Mouse (Mus musculus) frontal cortex, adult (tissue): Measurements from ENCODE around the gene Arhgap27.
"Not testable (repeated sequence)": the region's sequence is repeated elsewhere in the genome, so short reads cannot be mapped to it uniquely, and the experiment has no call there.

Experiments used
- ATAC-seq: cut with Nextera tagmentation; 2 replicates; pipeline ENCODE4 v1.9.2; 2017; ENCODE audit warnings: mild to moderate bottlenecking, moderate library complexity, mixed read lengths; ENCODE audit not compliant: low TSS enrichment

Gene Arhgap27

GRCm38 (mm10) chr11:103333719-103334398 lies 29.6 kb downstream of the Arhgap27 start:
- peak; percentile 38; the same call in 1 of the 2 replicates for ATAC-seq

GRCm38 (mm10) chr11:103332890-103333651 lies 30.4 kb downstream of the Arhgap27 start:
- peak; percentile 28 for ATAC-seq

GRCm38 (mm10) chr11:103332186-103332889 lies 31.2 kb downstream of the Arhgap27 start:
- peak; percentile 61 for ATAC-seq

- no peak for ATAC-seq
These were observed 31.8 kb downstream of the Arhgap27 start for GRCm38 (mm10) chr11:103331502-103332185.

- ATAC-seq: no peak
These were observed 32.7 kb downstream of the Arhgap27 start for GRCm38 (mm10) chr11:103330651-103331319.

GRCm38 (mm10) chr11:103326950-103327349 lies 36.5 kb downstream of the Arhgap27 start:
- peak; percentile 28; the same call in 1 of the 2 replicates for ATAC-seq

GRCm38 (mm10) chr11:103325172-103325571 lies 38.3 kb downstream of the Arhgap27 start:
- ATAC-seq: peak; percentile 77

GRCm38 (mm10) chr11:103324723-103325122 lies 38.8 kb downstream of the Arhgap27 start:
- no peak for ATAC-seq

GRCm38 (mm10) chr11:103322832-103323231 lies 40.7 kb downstream of the Arhgap27 start:
- ATAC-seq: not testable (repeated sequence)

GRCm38 (mm10) chr11:103320646-103321045 lies 42.8 kb downstream of the Arhgap27 start:
- ATAC-seq: no peak

GRCm38 (mm10) chr11:103320196-103320595 lies 43.3 kb downstream of the Arhgap27 start:
- no peak for ATAC-seq

GRCm38 (mm10) chr11:103318042-103318441 lies 45.5 kb downstream of the Arhgap27 start:
- ATAC-seq: no peak

- no peak for ATAC-seq
These were observed 48.1 kb downstream of the Arhgap27 start for GRCm38 (mm10) chr11:103315379-103315778.

- ATAC-seq: no peak
These were observed 48.6 kb downstream of the Arhgap27 start for GRCm38 (mm10) chr11:103314736-103315374.

- no peak for ATAC-seq
These were observed 50.0 kb downstream of the Arhgap27 start for GRCm38 (mm10) chr11:103313542-103313941.

- ATAC-seq: no peak
These were observed 50.7 kb downstream of the Arhgap27 start for GRCm38 (mm10) chr11:103312655-103313255.

- ATAC-seq: no peak
These were observed 51.4 kb downstream of the Arhgap27 start for GRCm38 (mm10) chr11:103311960-103312611.

GRCm38 (mm10) chr11:103309956-103310574 lies 53.4 kb downstream of the Arhgap27 start:
- ATAC-seq: no peak

GRCm38 (mm10) chr11:103307910-103308309 lies 55.6 kb downstream of the Arhgap27 start:
- ATAC-seq: no peak
